Mouse (Mus musculus) retina, postnatal 7 days (tissue): ENCODE measurements around the gene Rcsd1.

Experiments used
- DNase-seq: peaks from one replicate; pipeline ENCODE4 v3.0.0-alpha.2; 2012; ENCODE audit warnings: low read depth, low spot score

Rcsd1 gene

GRCm38 (mm10) chr1:165629975-165630374 is 79.6 kb downstream of the Rcsd1 start:
- DNase-seq = no peak

DNA sequence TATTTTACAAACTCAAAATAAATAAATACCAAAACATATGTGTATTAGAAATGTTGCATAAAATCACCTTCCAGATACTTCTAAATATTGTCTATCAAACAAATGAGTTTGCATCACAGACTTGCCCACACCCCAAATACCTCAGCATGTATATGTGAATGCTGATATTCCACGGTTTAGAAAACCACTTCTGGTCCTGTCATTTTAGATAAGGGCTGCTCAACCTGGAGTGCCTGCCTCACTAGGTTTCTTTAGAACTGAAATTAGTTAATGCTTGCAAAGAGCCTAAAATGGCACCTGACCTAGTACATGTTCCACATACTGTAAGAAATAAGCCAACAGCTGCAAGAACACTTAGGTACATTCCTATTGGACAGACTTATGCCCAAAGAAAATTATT is 81.0 kb downstream of the Rcsd1 start:
- no peak for DNase-seq

- DNase-seq = no peak
These were observed 83.7 kb downstream of the Rcsd1 start for GRCm38 (mm10) chr1:165625896-165626295.

DNA sequence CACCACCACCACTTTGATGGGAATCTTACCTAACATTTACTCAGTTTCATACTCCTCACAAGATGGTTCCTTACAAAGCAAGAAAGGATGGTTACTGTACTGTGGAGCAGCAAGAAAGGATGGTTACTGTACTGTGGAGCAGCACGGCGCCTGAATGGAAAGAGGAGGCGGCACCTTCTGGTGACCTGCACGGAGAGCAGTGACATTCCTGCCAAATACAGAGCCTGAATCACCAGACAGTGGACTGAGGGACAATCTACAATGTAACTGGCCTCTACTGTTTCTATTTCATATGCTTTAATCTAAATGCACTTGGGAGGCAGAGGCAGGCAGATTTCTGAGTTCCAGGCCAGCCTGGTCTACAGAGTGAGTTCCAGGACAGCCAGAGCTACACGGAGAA is 84.5 kb downstream of the Rcsd1 start:
- DNase-seq = no peak

DNA sequence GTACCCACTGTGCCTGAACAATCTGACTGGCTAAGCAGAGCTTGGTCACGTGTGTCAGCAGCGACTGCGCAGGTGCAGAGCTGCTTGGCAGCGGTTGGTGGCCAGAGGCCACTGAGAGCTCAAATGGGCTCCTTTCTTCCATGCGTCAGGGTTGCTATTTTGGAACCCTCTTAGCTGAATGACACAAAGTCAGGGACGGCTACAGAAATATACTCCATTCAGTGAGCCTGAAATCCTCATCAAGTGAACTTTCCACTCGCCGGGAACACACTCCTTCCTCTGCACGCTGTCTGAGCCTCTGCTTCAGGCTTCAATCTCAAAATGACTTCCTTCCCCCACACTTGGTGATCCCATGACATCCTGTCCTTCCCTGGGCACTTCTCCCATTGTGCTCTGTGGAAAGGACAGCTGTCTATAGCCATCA is 91.3 kb downstream of the Rcsd1 start:
- no peak for DNase-seq

DNA sequence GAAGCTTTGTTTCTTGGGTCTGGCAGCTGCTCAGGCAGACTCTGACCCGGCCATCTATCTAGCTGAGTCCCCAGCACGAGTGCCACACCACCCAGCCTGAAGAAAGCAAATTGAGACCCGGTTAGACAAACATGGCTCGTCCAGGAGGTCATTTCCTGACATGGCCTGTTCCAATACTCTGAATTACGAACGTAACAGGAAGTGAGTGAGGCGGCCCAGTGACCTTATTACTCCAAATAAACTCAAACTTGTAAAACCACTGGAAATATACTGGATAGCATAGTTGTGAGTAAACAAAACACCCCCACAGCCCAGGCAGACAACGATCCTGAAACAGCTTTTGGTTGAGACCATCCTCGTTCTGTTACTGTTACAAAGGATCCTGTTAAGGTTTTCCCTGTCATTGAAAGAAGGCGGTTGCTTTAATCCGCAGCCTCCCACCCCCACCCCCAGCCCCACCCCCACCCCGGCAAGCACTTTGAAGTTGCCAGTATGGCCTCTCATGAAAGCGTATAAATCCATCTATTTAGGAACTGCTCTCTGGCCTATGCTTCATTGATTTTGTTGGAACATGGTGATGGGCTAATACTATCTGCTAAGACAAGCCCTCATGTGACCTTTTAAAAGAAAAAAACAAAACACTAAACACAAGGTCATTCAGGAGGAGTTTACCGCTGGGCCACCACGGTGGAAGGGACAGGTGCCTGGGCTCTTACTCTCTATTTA is 92.2 kb downstream of the Rcsd1 start:
- no peak for DNase-seq

DNA sequence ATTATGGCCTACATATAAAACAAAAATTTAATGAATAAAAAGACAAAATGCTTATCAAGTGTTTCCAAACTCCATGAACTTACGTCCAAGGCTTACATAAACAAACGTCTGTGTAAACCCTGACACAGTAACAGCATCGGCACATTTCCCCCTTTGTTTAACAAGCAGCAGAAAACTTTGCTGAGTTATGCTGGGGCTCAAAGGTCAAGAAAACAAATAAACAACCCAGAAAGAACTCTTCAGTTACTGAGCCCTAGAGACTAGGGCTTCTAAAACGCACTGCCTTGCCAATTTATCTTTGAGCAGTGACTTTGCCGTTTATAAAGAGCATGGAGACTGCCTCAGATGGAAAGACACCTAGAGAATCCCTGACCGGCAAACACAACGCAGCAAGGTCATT is 92.9 kb downstream of the Rcsd1 start:
- no peak for DNase-seq

DNA sequence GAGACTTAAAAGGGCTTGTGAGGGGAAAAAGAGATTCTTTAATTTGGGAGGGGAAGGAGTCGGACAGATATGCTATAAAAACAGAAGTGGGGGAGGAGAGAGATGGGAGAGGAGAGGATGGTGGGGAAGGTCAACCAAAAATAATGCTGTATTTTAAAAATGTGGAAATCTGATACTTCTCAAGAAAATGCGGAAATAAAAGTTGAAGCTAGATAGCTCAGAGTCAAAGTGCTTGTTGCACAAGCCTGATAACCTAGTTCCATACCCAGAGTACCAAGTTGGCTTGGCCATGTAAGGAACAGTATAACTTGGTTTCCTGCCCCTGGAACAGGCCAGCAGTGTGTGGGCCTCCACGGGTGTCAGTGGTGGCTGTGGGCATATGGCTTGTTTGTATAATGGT is 94.8 kb downstream of the Rcsd1 start:
- DNase-seq = no peak

GRCm38 (mm10) chr1:165613926-165614325 is 95.6 kb downstream of the Rcsd1 start:
- no peak for DNase-seq

DNA sequence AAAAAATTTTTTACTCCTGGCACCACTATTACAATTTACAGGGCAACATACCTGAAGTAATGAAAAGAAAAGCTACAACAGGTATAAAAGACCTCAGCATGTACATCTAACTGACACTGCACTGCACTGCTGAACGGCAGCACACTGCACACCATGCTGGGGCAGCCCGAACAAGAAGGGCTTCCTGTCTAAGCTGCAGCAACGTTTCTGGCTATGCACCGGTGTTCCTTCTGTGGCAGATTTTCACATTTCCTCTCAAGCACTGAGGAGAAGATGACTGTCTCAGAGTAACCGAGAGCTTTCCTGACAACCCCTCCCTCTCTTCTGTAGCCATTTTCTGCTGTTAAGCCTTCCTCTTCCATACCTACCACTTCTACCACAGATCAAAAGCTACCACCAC is 96.8 kb downstream of the Rcsd1 start:
- DNase-seq = no peak

- no peak for DNase-seq
These were observed 99.1 kb downstream of the Rcsd1 start for GRCm38 (mm10) chr1:165610321-165610999.

DNA sequence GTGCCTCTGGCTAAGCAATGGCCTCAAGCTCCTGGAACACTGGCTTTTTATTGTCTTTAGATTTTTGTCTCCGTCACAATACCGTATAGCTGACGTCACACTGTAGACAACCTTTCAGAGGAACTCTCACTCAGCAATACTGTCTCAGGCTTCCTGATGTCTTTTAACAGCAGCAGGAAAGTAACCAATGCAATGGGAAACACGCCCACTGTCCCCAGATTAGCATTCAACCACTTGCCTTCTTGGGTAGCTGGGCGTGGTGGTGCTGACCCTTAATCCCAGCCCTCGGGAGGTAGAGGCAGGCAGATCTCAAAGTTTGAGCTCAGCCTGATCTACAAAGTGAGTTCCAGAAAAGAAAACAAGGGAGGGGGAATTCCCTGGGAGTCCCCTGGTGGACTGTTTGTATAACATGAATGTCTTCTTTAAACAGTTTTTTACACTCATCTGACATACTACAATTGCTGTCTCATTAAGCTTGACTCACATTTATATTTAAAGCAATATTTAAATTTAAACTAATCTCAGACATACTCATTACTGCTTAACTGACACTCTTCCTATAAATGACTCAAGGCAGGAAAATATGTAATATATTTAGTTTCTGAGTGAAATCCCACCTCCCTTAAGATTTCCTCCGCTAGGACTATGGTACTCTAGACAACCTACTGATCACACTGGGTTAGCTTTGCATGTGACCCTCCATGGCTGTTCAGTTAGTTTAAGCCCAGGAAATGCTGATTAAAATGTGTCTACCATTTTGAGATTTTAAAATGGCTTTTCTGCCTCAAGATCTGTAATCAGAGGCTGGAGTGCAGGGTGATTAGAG is 99.8 kb downstream of the Rcsd1 start:
- no peak for DNase-seq

DNA sequence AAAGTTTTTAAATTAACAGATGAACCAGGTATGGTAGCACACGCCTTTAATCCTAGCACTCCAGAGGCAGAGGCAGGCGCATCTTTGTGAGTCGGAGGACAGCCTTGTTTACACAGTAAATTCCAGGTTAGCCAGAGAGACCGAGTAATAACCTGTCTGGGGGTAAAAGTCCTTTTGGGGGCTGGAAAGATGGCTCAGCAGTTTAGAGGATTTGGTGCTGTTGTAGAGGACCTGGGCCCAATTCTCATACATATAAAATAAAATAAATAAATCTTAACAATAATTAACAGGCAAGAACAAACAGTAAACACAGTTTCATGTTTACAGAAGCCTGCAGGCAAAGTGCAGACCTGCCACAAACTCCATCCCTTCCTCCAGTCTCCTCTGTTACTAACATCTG is 100.7 kb downstream of the Rcsd1 start:
- no peak for DNase-seq

- no peak for DNase-seq
These were observed 103.8 kb downstream of the Rcsd1 start for GRCm38 (mm10) chr1:165605774-165606173.

GRCm38 (mm10) chr1:165605108-165605507 is 104.4 kb downstream of the Rcsd1 start:
- DNase-seq = no peak

- no peak for DNase-seq
These were observed 105.4 kb downstream of the Rcsd1 start for GRCm38 (mm10) chr1:165604203-165604602.

DNA sequence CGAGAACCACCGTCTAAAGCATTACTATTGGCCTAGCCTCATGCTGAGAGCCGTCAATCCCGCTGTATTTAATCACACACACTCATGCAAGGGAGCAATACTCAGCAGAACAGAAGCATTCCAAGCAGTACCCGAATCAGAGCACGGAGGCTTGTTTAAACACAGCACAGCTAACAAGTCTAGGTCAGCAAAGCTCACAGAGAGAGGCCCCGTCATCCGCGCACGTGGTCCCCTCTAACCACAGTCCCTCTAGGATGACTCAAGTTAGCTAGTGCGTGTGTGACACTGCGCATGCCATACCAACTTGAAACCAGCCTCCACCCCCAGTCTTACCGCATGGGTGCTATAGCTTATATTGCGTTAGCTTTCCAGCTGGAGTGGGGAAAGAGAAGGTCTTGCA is 106.3 kb downstream of the Rcsd1 start:
- no peak for DNase-seq

DNA sequence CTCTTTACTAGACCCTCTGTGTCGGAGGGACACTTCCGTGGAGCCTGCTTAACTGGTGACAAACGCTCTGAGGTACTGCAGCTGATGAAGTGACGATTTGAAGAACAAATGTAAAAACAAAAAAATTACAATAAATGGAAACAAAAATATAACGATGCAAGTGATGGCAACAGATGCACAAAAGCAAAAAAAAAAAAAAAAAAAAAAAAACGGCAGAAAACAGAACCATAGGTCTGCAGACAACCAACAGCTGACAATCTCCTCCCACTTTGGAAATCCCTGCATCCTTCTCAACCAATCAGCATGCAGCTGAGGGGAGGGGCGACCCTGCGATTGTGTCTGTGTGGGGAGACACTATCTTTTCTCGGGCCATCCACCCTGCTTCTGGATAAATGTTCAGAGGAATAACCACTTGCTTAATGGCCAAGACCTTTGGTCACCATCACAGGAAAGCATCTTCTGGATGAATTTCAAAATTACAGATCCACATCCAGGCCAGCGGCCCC is 107.7 kb downstream of the Rcsd1 start:
- DNase-seq = no peak
